Mouse (Mus musculus) cortical plate, adult 2 months (tissue): ENCODE measurements at regions not wholly inside any gene's neighbourhood (a gene's known extent, or its start where the extent isn't known, plus 50 kb on each side); places are given as distances from the start of the nearest gene placed in this dataset.

ENCODE experiments used
- CTCF ChIP-seq: fragments of 200-500 bp; IDR thresholded peaks from 2 replicates; pipeline ENCODE4 v1.5.1; 2011; ENCODE audit warnings: mild to moderate bottlenecking, control low read depth, low read length; ENCODE audit not compliant: insufficient read depth; ENCODE audit errors: extremely low read depth
- POLR2A ChIP-seq: fragments of 200-500 bp; IDR thresholded peaks from 2 replicates; pipeline ENCODE4 v1.6.1; 2011; ENCODE audit warnings: mild to moderate bottlenecking, low read length, control low read depth; ENCODE audit not compliant: insufficient read depth; ENCODE audit errors: extremely low read depth

DNA sequence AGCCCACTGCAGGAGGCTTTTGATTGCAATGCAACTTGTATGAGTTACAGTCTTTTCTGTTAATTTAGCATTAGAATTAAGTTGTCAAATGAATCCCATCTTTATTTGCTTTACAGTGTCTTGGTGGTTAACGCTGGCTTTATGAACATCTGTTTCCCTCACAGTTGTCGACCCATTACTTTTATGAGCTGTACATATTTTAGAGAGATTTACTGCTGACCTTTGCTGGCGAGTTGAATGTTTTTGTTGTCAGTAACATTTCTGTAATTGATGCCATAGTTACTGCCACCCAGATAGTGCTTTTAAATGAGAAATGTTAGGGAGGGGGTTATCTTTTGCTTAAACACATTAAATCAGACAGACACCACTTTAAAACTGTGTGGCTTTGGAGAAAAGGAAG is 127.5 kb upstream of the Tle4 start:
- no peak for TF ChIP-seq CTCF
- no peak for TF ChIP-seq POLR2A
